Mouse (Mus musculus): ENCODE results near the gene 1700001K19Rik. TPM values are rescaled to one million over a fixed set of nuclear protein-coding genes. Genes with fewer than 3 reads are reported as not detected.
"Not testable (repeated sequence)": the region's sequence is repeated elsewhere in the genome, so short reads cannot be mapped to it uniquely, and the experiment has no call there.

1700001K19Rik gene
- polyA plus RNA-seq (2016; fragmentation: Nextera tagmentation; extraction: Ambion mirVana) = 0.16 TPM in 1 of 2 replicates, not detected in the other

DNA sequence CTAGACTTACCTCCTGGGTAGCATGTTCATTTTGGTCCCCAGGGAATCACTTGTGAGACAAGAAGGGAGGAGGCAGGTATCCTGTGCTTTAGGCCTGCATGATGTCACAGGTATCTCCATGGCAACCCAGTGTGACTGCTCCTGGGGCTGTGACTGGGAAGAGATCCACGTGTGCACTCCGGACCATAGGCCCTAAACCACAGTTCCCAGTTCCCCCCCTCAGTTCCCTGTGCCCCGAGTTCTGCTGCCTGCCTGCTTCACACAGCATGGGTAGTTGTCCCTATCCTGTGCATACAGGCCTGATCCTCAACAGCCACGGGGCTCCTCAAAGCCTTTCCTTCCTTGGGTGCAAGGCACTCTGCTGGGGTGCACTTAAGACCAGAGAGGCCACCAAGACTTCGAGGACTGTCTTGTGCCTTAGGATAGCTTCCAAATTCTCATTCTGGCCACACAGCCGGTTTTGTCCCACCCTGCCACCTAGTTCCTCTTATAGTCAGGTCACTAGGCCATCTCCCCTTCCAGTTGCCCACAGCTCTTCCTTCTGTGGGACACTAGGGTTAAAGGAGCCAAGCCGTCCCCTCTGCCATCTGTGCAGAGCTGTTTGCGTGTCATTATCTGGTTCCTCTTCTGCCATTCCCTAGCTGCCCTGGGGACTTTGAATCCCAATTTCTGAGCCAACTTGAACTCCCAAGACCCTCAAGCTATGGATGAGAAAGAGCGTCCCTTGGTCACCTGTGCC is at the start of gene 1700001K19Rik:
Gene 1700001K19Rik, minus strand, starts transcription at position 59 of the 739 bp plus-strand sequence.
- Histone ChIP-seq H3K27ac (replicated peaks) (no peak within 1 kb of the TSS), H3K4me3 (no peak within 1 kb of the TSS), H3K27me3 (replicated peaks; ENCODE audit: low read depth, poor library complexity, severe bottlenecking) (no peaks in the 10 kb centered on the region), H3K4me1 (peaks cover 12% of the 10 kb centered on the region), H3K36me3 (replicated peaks) (peaks cover 27% of the 10 kb centered on the region), H3K9me3 (no peaks in the 10 kb centered on the region)
- DNase-seq (ENCODE audit: low spot score) = no peak
- 77% methylated on average over 9 of the region's 9 CpGs for WGBS

DNA sequence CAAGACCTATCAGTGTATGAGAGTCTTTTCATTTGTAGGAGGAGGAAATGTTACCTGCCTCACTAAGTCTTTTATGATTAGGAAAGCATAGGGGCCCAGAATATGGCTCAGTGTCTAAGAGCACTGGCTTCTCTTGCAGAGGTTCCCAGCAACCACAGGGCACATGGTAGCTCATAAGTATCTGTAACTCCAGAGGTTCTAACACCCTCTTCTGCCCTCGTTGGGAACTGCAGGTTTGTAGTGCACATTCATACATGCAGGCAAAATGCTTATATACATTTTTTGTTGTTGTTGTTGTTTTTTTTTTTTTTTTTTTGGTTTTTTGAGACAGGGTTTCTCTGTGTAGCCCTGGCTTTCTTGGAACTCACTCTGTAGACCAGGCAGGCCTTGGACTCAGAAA is 44.0 kb upstream of the 1700001K19Rik start:
- no peaks in the 10 kb centered on the region for H3K9me3 ChIP-seq
- no peak for DNase-seq (ENCODE audit: low spot score)
- H3K4me3 ChIP-seq = no peak overlapping the region
- H3K36me3 ChIP-seq (replicated peaks) = no peaks in the 10 kb centered on the region
- WGBS = 60% methylated on average over 1 of the region's 1 CpGs
- no peak overlapping the region for H3K27ac ChIP-seq (replicated peaks)
- no peaks in the 10 kb centered on the region for H3K27me3 ChIP-seq (replicated peaks; ENCODE audit: low read depth, poor library complexity, severe bottlenecking)
- peaks cover 9% of the 10 kb centered on the region for H3K4me1 ChIP-seq

DNA sequence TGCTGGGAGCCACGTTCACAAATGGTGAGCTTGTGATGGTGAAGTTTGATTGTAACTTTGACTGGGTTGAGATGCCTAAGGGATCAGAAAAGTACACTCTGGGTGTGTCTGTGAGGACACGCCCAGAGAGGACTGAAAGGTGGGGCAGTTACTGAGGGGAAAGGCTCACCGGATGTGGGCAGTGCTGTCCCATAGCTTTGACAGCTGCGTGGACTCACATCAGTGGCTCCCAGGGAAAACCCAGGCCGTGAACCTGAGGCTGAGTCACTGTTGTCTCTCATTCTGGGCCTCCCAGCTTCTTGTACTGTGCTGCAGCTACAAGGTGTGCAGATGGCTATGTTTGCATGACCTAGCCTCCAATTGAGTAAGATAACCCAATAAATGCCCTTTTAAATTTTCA is 43.1 kb upstream of the 1700001K19Rik start:
- H3K27ac ChIP-seq (replicated peaks) = no peak overlapping the region
- DNase-seq (ENCODE audit: low spot score) = no peak
- 83% methylated on average over 5 of the region's 5 CpGs for WGBS

DNA sequence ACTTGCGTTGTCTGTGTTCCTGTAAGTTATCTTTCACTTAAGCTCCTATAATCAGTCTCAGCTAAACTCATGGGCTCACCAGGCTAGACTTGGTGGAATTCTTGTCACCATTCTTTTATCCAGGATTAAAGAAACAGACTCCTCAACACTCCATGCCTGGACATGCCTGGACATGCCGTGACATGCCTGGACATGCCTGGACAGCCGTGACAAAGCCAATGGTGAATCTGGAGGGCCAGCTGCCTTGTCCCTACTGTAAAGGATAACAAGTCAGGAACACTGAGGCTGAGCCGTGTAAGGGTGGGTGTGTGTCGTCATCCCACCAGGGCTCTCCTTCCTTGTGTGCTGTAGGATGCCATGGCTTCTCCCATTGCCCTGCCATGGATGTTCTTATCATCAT is 42.6 kb upstream of the 1700001K19Rik start:
- Histone ChIP-seq H3K36me3 (replicated peaks) (no peaks in the 10 kb centered on the region), H3K27ac (replicated peaks) (no peak overlapping the region), H3K27me3 (replicated peaks; ENCODE audit: low read depth, poor library complexity, severe bottlenecking) (peaks cover 4% of the 10 kb centered on the region), H3K4me3 (no peak overlapping the region), H3K9me3 (no peaks in the 10 kb centered on the region), H3K4me1 (peaks cover 12% of the 10 kb centered on the region)
- WGBS = 93% methylated on average over 5 of the region's 5 CpGs
- DNase-seq (ENCODE audit: low spot score) = no peak

More for the DNA sequence above, 43.1 kb upstream of the 1700001K19Rik start:
- Histone ChIP-seq H3K4me3 (no peak overlapping the region), H3K36me3 (replicated peaks) (no peaks in the 10 kb centered on the region), H3K9me3 (no peaks in the 10 kb centered on the region), H3K27me3 (replicated peaks; ENCODE audit: low read depth, poor library complexity, severe bottlenecking) (no peaks in the 10 kb centered on the region; the same call in 1 of the 2 replicates), H3K4me1 (peaks cover 12% of the 10 kb centered on the region)

DNA sequence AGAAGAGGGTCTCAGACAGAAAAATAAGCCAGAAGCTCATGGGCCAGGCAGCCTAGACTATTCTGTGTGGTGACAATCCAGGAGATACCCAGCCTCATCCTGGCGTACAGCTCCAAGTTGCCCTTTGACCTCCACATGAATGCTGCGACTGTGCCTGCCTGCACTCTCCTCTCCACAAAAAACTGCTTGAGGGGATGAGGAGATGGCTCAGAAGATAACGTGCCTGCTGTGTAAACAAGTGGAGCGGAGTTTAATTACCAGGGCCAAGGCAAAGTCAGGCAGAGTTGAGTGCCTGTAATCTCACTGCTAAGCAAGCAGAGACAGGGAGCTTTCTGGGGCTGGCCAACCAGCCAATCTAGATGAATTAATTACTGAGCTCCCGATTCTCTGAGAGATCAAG is 33.6 kb upstream of the 1700001K19Rik start:
- DNase-seq (ENCODE audit: low spot score) = peak; percentile 38
- 10% methylated on average over 5 of the region's 5 CpGs for WGBS
- peaks cover 21% of the 10 kb centered on the region for H3K27me3 ChIP-seq (replicated peaks; ENCODE audit: low read depth, poor library complexity, severe bottlenecking)
- H3K4me1 ChIP-seq = peaks cover 7% of the 10 kb centered on the region
- H3K9me3 ChIP-seq = no peaks in the 10 kb centered on the region
- H3K4me3 ChIP-seq = no peak overlapping the region
- H3K36me3 ChIP-seq (replicated peaks) = no peaks in the 10 kb centered on the region
- no peak overlapping the region for H3K27ac ChIP-seq (replicated peaks)

DNA sequence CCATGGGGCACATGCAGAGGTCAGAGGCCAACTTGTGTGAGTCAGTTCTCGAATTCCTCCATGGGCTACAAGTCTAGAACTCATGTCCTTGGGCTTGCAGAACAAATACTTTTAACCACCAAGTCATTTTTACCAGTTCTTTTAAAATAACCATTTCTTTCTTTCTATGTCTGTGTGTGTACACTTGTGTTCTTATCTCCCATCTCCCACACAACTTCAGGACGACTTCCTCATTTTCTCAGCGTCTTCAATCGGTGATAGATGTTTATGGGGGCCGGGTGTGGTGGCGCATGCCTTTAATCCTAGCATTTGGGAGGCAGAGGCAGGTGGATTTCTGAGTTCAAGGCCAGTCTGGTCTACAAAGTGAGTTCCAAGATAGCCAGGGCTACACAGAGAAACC is 31.8 kb upstream of the 1700001K19Rik start:
- Histone ChIP-seq H3K27ac (replicated peaks) (no peak overlapping the region), H3K36me3 (replicated peaks) (no peaks in the 10 kb centered on the region), H3K9me3 (no peaks in the 10 kb centered on the region), H3K27me3 (replicated peaks; ENCODE audit: low read depth, poor library complexity, severe bottlenecking) (peaks cover 9% of the 10 kb centered on the region), H3K4me3 (no peak overlapping the region), H3K4me1 (peaks cover 7% of the 10 kb centered on the region)
- WGBS = 94% methylated on average over 6 of the region's 6 CpGs
- DNase-seq (ENCODE audit: low spot score) = no peak

DNA sequence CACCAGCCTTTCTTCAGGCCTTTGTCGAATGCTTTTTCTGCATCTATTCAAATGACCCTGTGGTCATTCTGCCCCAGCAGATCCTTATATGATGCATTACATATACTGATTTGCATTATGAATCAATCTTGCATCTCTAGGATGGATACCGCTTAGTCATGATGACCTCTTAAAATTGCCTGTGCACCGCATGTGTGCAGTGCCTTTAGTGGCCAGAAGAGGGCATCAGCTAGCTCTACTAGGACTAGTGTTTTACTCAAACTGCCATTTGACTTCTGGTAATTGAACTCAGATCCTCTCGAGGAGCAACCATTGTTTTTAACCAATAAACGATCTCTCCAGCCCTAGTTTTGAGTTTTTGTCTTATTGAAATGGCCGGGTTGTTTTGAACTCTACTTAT is 31.4 kb upstream of the 1700001K19Rik start:
- Histone ChIP-seq H3K9me3 (no peaks in the 10 kb centered on the region), H3K27me3 (replicated peaks; ENCODE audit: low read depth, poor library complexity, severe bottlenecking) (peaks cover 4% of the 10 kb centered on the region; the same call in 1 of the 2 replicates), H3K4me3 (no peak overlapping the region), H3K36me3 (replicated peaks) (no peaks in the 10 kb centered on the region), H3K27ac (replicated peaks) (no peak overlapping the region), H3K4me1 (peaks cover 7% of the 10 kb centered on the region)
- DNase-seq (ENCODE audit: low spot score) = no peak
- WGBS = 95% methylated on average over 6 of the region's 6 CpGs

DNA sequence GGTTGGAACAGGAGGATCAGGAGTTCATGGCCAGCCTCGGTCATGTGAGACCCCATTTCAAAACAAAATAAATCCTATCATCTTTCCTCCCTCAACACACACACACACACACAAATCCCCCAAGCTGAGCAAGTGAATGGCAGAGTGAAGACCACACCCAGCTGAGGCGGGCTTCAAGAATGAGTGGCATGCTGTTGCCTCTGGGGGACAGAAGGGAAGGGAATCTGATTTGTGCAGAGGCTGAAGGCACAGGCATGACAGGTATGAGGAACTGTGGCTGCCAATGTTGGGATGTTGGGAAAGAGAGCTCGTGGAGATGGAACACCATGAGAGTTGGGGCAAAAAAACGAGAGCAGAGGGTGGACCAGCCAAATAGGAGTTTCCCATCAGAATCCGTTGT is 28.9 kb upstream of the 1700001K19Rik start:
- 76% methylated on average over 5 of the region's 5 CpGs for WGBS
- DNase-seq (ENCODE audit: low spot score) = no peak
- Histone ChIP-seq H3K9me3 (no peaks in the 10 kb centered on the region), H3K4me1 (peaks cover 16% of the 10 kb centered on the region), H3K36me3 (replicated peaks) (no peaks in the 10 kb centered on the region), H3K27ac (replicated peaks) (no peak overlapping the region), H3K4me3 (no peak overlapping the region), H3K27me3 (replicated peaks; ENCODE audit: low read depth, poor library complexity, severe bottlenecking) (no peaks in the 10 kb centered on the region)

DNA sequence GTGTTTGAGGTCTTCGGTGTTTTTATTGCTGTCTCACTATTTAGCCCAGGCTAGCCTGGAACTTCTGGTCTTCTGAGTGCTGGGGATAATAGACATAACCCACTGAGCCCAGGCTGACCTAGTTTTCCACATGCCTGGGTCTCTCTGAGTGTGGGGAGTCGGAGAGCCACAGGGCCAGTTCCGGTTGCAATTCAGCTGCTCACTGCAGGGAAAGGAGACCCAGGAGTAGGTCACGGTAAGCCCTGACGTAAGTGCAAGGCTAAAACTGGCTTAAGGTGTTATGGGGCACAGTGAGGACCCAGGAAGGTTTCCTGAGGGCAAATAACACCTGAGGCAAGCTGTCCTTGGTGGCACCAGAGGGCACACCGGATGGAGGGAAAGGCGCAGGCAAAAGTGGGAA is 25.0 kb upstream of the 1700001K19Rik start:
- Histone ChIP-seq H3K27me3 (replicated peaks; ENCODE audit: low read depth, poor library complexity, severe bottlenecking) (no peaks in the 10 kb centered on the region), H3K9me3 (no peaks in the 10 kb centered on the region), H3K27ac (replicated peaks) (no peak overlapping the region), H3K4me3 (peak overlapping the region; percentile 57), H3K36me3 (replicated peaks) (no peaks in the 10 kb centered on the region), H3K4me1 (peaks cover 25% of the 10 kb centered on the region)
- no peak for DNase-seq (ENCODE audit: low spot score)
- 85% methylated on average over 7 of the region's 7 CpGs for WGBS

DNA sequence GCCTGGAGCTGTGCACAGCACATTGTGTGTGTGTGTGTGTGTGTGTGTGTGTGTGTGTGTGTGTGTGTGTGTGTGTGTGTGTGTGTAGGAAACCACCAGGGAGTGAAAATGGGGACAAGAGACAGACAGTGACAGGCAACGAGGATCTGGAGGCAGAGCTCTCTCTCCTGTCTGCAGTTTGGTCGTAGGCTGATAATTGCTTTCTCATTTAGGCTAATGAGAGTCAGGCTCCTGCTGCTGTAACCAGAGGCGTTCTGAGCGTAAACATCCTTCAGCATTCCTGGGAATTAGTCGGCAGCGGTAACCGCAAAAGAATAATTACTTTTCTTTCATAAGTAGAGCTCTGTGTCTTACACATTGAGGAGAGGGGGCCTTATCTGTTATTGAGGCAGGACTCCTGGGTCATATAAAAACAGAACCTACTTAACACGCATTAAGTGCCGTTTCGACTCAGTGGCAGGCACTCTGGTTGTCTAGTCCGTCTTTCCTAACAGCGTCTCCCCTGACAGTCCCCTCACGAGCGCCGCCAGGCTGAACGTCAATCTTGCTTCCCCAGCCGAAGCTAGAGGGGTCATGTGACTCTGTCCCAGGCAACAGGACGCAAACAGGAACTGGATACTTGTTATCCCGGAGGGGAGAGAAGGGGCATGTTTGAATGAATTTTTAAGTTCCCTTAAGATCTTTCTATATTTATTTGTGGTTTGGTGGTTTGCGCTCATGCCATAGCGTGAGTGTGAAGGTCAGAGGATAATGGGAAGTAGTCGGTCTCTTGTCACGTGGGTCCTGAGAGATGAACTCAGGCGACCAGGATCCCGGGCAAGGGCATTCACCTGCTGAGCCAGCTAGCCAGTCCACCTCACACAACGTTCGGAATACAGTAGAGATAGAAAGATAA is 24.2 kb upstream of the 1700001K19Rik start:
- Histone ChIP-seq H3K27me3 (replicated peaks; ENCODE audit: low read depth, poor library complexity, severe bottlenecking) (no peaks in the 10 kb centered on the region), H3K27ac (replicated peaks) (peak overlapping the region; percentile 66), H3K36me3 (replicated peaks) (no peaks in the 10 kb centered on the region), H3K9me3 (no peaks in the 10 kb centered on the region), H3K4me3 (peak overlapping the region; percentile 57), H3K4me1 (peaks cover 28% of the 10 kb centered on the region)
- under 1% methylated on average over 27 of the region's 27 CpGs for WGBS
- DNase-seq (ENCODE audit: low spot score) = peak; percentile 78

DNA sequence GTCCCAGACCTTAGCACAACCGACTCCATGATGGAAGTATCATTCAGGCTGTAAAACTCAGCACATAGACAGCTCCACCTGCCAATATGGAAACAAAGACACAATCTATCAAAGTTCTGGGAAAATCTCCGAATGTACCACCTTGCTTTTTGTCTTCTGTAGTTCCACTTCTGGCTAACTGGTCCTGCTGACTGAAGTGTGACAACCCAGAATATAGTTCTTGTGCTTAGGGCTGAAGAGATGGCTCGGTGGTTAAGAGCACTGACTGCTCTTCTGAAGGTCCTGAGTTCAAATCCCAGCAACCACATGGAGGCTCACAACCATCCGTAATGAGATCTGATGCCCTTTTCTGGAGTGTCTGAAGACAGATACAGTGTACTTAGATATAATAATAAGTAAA is 23.0 kb upstream of the 1700001K19Rik start:
- H3K27ac ChIP-seq (replicated peaks); DNase-seq (ENCODE audit: low spot score); H3K9me3 ChIP-seq; H3K27me3 ChIP-seq (replicated peaks; ENCODE audit: low read depth, poor library complexity, severe bottlenecking); H3K4me3 ChIP-seq; H3K36me3 ChIP-seq (replicated peaks): not testable (repeated sequence)
- 86% methylated on average over 4 of the region's 4 CpGs for WGBS
- peaks cover 40% of the 10 kb centered on the region for H3K4me1 ChIP-seq

DNA sequence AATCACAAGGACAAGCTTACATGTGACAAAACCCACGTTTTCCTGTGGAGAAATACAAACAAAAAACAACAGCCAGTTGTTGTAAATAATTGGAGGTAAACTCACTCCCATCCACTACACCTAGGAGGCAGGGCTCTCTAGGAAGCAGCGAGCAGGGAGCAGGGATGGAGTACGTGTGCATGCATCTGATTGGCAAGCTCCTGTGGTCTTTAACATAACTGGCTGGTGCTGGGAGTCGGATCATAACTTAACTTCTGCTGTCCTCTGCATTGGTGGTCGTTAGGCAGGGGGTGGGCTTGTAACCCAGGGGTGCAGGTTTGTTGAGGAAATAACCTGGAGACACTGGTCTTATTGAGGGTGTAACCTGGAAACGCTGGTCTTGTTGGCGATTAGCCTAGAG is 21.3 kb upstream of the 1700001K19Rik start:
- Histone ChIP-seq H3K4me3 (no peak overlapping the region), H3K27ac (replicated peaks) (no peak overlapping the region), H3K4me1 (peaks cover 46% of the 10 kb centered on the region), H3K36me3 (replicated peaks) (no peaks in the 10 kb centered on the region), H3K27me3 (replicated peaks; ENCODE audit: low read depth, poor library complexity, severe bottlenecking) (no peaks in the 10 kb centered on the region), H3K9me3 (no peaks in the 10 kb centered on the region)
- WGBS = 70% methylated on average over 7 of the region's 7 CpGs
- no peak for DNase-seq (ENCODE audit: low spot score)
